Mouse (Mus musculus): Measurements from ENCODE around the gene Pcid2. TPM values are rescaled to one million over a fixed set of nuclear protein-coding genes. Genes with fewer than 3 reads are reported as not detected.
"Not testable (repeated sequence)": the region's sequence is repeated elsewhere in the genome, so short reads cannot be mapped to it uniquely, and the experiment has no call there.

Pcid2 gene
- polyA plus RNA-seq (2015; fragmentation: Nextera tagmentation; extraction: Ambion mirVana) = 48.9 and 50.1 TPM in 2 replicates

DNA sequence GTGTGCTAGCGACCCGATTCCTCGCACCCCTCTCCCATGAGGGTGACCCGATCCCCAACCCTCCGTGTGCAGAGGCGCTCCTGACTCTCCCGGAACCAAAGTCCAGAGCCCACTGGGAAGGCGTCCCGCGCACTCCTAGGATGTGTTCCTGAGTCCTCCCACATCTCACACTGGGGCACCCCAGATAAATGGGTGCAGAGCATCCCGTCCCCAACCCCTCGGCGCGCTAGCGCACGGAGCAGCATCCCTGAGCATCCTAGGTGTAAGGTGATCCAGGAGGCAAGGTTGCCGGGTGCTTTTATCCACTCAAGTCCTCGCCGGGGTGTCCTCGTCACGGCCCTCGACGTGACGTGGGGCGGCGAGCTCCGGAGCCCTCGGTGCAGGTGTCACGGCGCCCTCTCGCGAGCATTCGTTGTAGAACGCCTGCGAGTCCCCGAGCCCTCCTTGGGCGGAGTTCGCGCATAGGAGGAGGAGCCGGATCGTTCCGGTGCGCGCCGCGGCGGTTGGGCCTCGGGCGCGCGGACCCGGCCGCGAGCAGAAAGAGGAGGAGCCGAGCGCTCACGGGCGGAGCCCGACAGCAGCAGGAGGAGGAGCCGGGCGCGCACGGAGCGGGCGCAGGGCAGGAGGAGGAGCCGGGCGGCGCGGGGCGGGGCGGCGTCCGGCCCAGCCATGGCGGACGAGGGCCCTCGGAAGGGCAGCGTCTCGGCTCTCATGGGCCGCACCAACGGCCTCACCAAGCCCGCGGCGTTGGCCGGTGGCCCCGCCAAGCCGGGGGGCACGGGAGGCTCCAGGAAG, at the start of gene Pcid2, which contains the start of gene Cul4a:
Gene Pcid2 (minus strand): TSS at position 373 of the 795 bp plus-strand sequence.
Gene Cul4a (plus strand): TSS at position 535 of the 795 bp plus-strand sequence.
- WGBS = under 1% methylated on average over 75 of the region's 87 CpGs
- H3K4me2 ChIP-seq = peak within 1 kb of the TSS; percentile 95
- H3K36me3 ChIP-seq = peaks cover 21% of the 10 kb centered on the region

DNA sequence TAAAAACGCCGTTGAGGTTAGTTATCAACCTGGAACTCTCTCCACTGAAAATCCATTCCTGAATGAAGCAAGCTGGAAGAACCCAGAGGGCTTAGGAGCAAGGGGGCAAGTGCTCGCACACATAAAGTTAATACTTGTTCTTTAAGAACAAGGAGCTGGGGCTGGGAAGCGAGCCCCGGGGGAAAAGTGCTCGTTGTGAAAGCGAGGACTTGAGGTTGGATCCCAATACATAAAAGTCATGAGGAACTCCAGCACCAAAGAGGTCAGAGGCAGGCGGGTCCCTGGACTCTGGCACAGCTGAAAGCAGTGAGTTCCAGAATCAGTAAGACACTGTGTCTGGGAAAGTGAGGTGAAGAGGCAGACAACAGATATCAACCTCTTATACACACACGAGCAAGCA, 48.8 kb upstream of the Pcid2 start:
- Histone ChIP-seq H3K36me3 (peaks cover 11% of the 10 kb centered on the region), H3K27me3 (no peaks in the 10 kb centered on the region), H3K4me2 (no peak overlapping the region), H3K9ac (no peak overlapping the region), H3K4me1 (0 out of 2 replicates have a peak, but pooled peaks cover 3% of the 10 kb centered on the region), H3K9me3 (no peaks in the 10 kb centered on the region), H3K4me3 (no peak overlapping the region), H3K27ac (no peak overlapping the region)
- ATAC-seq (ENCODE audit: insufficient number of reproducible peaks, insufficient read depth, low FRiP score, low TSS enrichment, low read depth) = no peak
- WGBS = 71% methylated on average over 9 of the region's 9 CpGs

More for the DNA sequence above, at the start of gene Pcid2, which contains the start of gene Cul4a:
- Histone ChIP-seq H3K9ac (peak within 1 kb of the TSS; percentile 89), H3K27me3 (no peaks in the 10 kb centered on the region), H3K4me3 (peak within 1 kb of the TSS; percentile 65), H3K27ac (peak within 1 kb of the TSS; percentile 91), H3K9me3 (no peaks in the 10 kb centered on the region), H3K4me1 (peaks cover 30% of the 10 kb centered on the region)
- ATAC-seq (ENCODE audit: insufficient number of reproducible peaks, insufficient read depth, low FRiP score, low TSS enrichment, low read depth) = peak; percentile 94

DNA sequence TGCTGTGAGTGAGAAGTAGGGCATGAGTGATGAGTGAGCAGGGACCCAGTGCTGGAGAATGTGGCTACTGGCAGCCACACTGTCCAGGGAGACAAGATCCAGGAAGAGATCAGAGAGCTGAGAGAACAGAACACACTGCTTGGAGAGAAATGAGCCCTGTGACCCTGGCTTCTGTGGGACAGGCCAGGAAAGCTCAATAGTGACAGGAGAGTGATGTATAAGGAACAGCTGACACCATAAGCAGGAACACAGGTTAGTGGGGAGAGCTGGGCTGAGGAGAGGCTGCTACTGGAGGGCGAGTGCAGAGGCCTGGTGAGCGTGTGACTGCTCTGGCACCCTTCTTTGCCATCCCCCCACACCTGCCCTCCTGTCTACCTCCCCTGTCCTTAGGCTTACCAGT, 45.7 kb upstream of the Pcid2 start:
- Histone ChIP-seq H3K4me3 (no peak overlapping the region), H3K36me3 (peaks cover 38% of the 10 kb centered on the region), H3K27me3 (no peaks in the 10 kb centered on the region), H3K27ac (no peak overlapping the region), H3K4me2 (no peak overlapping the region), H3K9me3 (no peaks in the 10 kb centered on the region), H3K9ac (no peak overlapping the region), H3K4me1 (no peaks in the 10 kb centered on the region)
- ATAC-seq (ENCODE audit: insufficient number of reproducible peaks, insufficient read depth, low FRiP score, low TSS enrichment, low read depth) = no peak
- WGBS = 68% methylated on average over 2 of the region's 2 CpGs

DNA sequence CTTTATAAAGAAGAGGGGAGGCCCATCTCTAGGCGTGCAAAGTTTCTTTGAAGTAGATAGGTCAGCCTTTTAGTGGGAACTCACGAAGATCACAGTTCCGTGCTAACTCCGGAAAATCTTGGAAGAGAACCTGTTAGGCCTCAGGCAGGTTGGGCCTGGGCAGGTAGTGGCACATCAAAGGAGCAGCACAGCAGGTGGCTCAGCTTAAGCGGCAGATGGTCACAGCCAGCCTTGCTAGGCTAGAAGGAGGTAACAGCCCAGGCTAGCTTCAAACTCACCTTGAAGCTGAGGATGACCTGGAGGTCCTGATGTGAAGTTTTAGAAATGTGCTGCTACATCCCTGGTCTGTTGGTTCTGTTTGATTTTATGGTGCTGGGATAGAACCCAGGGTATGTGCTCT, 44.6 kb upstream of the Pcid2 start:
- peaks cover 49% of the 10 kb centered on the region for H3K36me3 ChIP-seq
- WGBS = 53% methylated on average over 5 of the region's 5 CpGs
- no peaks in the 10 kb centered on the region for H3K27me3 ChIP-seq
- H3K9ac ChIP-seq = no peak overlapping the region
- ATAC-seq (ENCODE audit: insufficient number of reproducible peaks, insufficient read depth, low FRiP score, low TSS enrichment, low read depth) = no peak
- no peaks in the 10 kb centered on the region for H3K9me3 ChIP-seq
- H3K4me2 ChIP-seq = no peak overlapping the region
- no peaks in the 10 kb centered on the region for H3K4me1 ChIP-seq
- H3K27ac ChIP-seq = no peak overlapping the region
- no peak overlapping the region for H3K4me3 ChIP-seq

DNA sequence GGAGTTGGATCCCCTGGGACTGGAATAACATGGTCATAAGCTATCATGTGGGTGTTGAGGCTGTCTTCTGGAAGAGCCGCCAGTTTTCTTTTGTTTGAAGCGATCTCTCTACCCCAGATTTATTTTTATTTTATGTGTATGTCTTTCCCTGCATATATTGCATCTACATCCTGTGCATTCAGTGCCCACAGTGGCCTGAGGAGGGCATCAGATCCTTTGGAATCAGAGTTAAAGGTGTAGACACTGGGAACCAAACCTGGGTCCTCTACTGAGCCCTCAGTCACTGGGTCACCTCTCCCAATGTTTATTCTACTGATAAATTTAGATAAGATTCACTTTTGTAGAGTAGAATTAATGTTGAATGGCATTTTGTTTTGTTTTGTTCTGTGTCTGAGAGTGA, 44.0 kb upstream of the Pcid2 start:
- Histone ChIP-seq H3K9ac (no peak overlapping the region), H3K9me3 (no peaks in the 10 kb centered on the region), H3K4me2 (no peak overlapping the region), H3K36me3 (peaks cover 52% of the 10 kb centered on the region), H3K27ac (no peak overlapping the region), H3K4me1 (no peaks in the 10 kb centered on the region), H3K4me3 (no peak overlapping the region), H3K27me3 (no peaks in the 10 kb centered on the region)
- WGBS = 96% methylated on average over 2 of the region's 2 CpGs
- ATAC-seq (ENCODE audit: insufficient number of reproducible peaks, insufficient read depth, low FRiP score, low TSS enrichment, low read depth) = no peak

DNA sequence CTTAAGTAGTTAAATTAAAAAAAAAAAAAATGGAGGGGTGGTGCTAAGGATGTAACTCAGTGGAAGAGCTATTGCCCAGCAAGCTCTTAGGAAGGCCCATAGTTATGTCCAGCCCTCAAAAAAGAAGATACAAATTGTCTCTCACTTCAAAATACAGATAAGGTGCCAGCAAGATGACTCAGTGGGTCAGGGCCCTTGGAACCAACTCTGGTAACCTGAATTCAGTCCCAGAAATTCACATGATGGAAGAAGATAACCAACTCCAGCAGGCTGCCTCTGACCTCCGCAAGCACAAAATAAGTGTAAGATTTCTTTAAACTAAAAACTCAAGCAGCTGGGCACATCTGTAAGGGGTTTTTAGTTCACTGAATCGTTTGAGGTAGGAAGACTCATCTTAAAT, 43.2 kb upstream of the Pcid2 start:
- Histone ChIP-seq H3K9me3 (no peaks in the 10 kb centered on the region), H3K27me3 (no peaks in the 10 kb centered on the region), H3K27ac (no peak overlapping the region), H3K9ac (no peak overlapping the region), H3K4me3 (no peak overlapping the region), H3K4me1 (no peaks in the 10 kb centered on the region), H3K36me3 (peaks cover 55% of the 10 kb centered on the region), H3K4me2 (no peak overlapping the region)
- 84% methylated on average over 2 of the region's 2 CpGs for WGBS
- no peak for ATAC-seq (ENCODE audit: insufficient number of reproducible peaks, insufficient read depth, low FRiP score, low TSS enrichment, low read depth)

DNA sequence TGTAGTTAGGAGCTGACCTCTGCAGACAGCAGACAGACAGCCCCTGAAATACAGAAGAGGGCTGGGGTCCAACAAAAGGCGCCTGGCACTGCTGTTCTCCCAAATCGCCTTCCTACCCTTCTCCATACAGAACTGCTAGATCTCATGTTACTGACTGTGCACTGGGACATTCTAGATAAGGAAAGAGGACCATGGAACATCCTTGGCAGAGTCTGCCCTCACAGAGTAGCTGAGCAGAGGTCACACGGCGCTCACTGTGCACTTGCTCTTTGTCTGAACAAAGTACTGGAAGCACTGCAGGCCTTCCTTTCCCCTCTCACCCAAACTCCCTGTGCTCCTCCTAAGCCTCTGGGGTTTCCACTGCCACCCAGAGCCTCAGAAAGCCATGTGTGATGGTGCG, 36.4 kb upstream of the Pcid2 start:
- no peak overlapping the region for H3K4me2 ChIP-seq
- H3K27me3 ChIP-seq = no peaks in the 10 kb centered on the region
- H3K27ac ChIP-seq = no peak overlapping the region
- H3K4me3 ChIP-seq = no peak overlapping the region
- H3K9me3 ChIP-seq = no peaks in the 10 kb centered on the region
- peaks cover 98% of the 10 kb centered on the region for H3K36me3 ChIP-seq
- ATAC-seq (ENCODE audit: insufficient number of reproducible peaks, insufficient read depth, low FRiP score, low TSS enrichment, low read depth) = no peak
- H3K4me1 ChIP-seq = no peaks in the 10 kb centered on the region
- 93% methylated on average over 5 of the region's 5 CpGs for WGBS
- H3K9ac ChIP-seq = no peak overlapping the region

DNA sequence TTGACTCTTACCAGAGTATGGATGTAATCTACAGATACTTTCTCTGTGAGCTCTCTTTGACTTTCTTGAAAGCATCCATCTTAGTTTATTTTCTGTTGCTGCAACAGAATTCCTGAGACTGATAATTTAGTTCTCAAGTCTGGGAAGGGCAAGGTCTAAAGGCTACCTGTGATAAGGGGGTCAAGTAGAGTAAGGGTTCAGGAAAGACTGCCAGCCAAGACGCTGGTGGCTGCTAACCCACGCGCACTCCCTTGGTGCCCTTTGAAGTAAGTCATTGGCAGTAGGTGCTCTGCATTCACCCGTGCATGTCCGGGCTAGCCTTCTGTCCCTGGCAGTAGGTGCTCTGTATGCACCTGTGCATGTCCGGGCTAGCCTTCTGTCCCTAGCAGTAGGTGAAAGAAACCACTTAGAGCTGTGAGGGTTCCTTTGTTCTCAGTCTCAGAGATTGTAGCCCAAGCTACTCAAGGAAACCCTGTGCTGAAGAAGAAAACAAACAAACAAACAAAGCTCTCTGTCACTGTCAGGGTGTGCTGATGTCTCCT, 34.5 kb upstream of the Pcid2 start:
- Histone ChIP-seq H3K27ac (no peak overlapping the region), H3K4me2 (no peak overlapping the region), H3K36me3 (peaks cover 97% of the 10 kb centered on the region), H3K4me1 (no peaks in the 10 kb centered on the region), H3K9ac (no peak overlapping the region), H3K4me3 (no peak overlapping the region), H3K9me3 (no peaks in the 10 kb centered on the region), H3K27me3 (no peaks in the 10 kb centered on the region)
- no peak for ATAC-seq (ENCODE audit: insufficient number of reproducible peaks, insufficient read depth, low FRiP score, low TSS enrichment, low read depth)
- WGBS = 95% methylated on average over 6 of the region's 6 CpGs

DNA sequence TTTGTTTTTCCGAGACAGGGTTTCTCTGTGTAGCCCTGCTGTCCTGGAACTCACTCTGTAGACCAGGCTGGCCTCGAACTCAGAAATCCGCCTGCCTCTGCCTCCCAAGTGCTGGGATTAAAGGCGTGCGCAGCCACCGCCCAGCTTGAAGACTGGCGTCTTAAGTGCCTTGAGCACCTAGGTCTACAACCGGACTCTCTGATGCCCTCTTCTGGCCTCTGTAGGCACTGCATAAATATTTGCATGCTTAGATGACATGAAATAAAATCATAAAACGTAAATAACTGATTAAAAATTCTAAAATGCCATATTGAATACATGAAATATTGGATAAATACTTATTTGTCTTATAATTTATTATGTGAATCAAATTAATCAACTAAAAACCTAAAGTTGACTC, 27.0 kb upstream of the Pcid2 start:
- not testable (repeated sequence) for H3K9me3 ChIP-seq; ATAC-seq (ENCODE audit: insufficient number of reproducible peaks, insufficient read depth, low FRiP score, low TSS enrichment, low read depth); H3K4me2 ChIP-seq; H3K4me1 ChIP-seq; H3K27ac ChIP-seq; H3K9ac ChIP-seq; H3K27me3 ChIP-seq; H3K4me3 ChIP-seq
- WGBS = 63% methylated on average over 9 of the region's 9 CpGs
- peaks cover 93% of the 10 kb centered on the region for H3K36me3 ChIP-seq

DNA sequence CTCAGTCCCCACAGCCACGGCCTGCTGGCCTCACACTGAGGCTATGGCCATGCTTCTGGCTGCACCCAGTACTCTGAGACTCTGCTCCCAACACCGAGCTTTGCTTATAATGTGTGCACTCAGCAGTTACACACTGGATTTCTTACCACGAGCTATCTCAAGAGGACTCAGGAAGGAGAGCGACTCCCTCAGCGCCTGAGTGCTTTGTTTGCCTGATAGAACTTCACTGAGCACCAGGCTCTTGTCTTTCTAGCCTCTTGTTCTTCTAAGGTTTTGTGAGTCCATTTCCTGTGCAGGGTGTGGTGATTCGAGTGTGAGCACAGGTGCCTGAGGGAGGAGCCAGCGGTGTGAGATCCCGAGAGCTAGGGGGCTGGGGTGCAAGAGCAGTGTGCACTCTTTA, 19.6 kb upstream of the Pcid2 start:
- H3K4me2 ChIP-seq = no peak overlapping the region
- H3K27ac ChIP-seq = no peak overlapping the region
- ATAC-seq (ENCODE audit: insufficient number of reproducible peaks, insufficient read depth, low FRiP score, low TSS enrichment, low read depth) = no peak; the same call in 1 of the 2 replicates
- H3K4me1 ChIP-seq = no peaks in the 10 kb centered on the region
- no peaks in the 10 kb centered on the region for H3K9me3 ChIP-seq
- no peak overlapping the region for H3K4me3 ChIP-seq
- no peak overlapping the region for H3K9ac ChIP-seq
- H3K36me3 ChIP-seq = peaks cover 85% of the 10 kb centered on the region
- no peaks in the 10 kb centered on the region for H3K27me3 ChIP-seq
- 94% methylated on average over 8 of the region's 8 CpGs for WGBS

DNA sequence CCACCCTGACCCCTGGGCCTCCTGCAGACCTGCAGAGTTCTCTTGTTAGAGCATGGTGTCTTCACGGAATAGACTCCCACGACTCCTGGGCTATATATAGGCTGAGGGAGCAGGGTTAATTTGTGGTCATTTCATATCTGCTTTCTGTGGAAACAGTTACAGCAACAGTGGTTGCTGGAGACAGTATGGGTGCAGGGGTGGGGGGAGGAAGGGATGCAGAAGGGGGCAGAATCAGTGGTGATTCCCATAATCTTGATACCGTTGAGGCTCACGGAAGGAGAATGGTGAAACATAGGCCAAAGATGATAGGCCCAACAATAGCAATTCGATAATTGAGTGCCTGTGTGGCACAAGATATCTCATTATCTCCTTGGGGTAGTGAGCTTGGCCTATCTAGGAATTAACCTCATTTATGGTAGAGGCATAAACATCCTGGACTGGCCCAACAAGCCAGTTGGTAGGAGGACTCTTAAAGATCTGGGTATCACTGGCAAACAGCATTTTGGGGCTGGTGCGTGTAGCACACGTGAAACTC, 17.7 kb upstream of the Pcid2 start:
- WGBS = 93% methylated on average over 7 of the region's 7 CpGs
- Histone ChIP-seq H3K4me1 (no peaks in the 10 kb centered on the region), H3K36me3 (peaks cover 87% of the 10 kb centered on the region), H3K4me2 (no peak overlapping the region), H3K4me3 (no peak overlapping the region), H3K9me3 (no peaks in the 10 kb centered on the region), H3K9ac (no peak overlapping the region), H3K27me3 (no peaks in the 10 kb centered on the region), H3K27ac (no peak overlapping the region)
- no peak for ATAC-seq (ENCODE audit: insufficient number of reproducible peaks, insufficient read depth, low FRiP score, low TSS enrichment, low read depth)

All from embryonic facial prominence, embryonic 13.5 days (tissue).